Mouse (Mus musculus): ENCODE data around the gene Gucy1a1.

- TF ChIP-seq POLR2A (IDR thresholded peaks at IDR 0.05; ENCODE audit: extremely low read depth, insufficient read depth, low read length) (no peak), CTCF (IDR thresholded peaks at IDR 0.05; ENCODE audit: extremely low read depth, insufficient read depth, low read length) (no peak)
These were observed 48.8 kb downstream of the Gucy1a1 start for GRCm38 (mm10) chr3:82096801-82097200.

All from cortical plate, adult 2 months (tissue).